Mouse (Mus musculus) MEL (cell line): Measurements from ENCODE around the gene Homer1. TPM values are rescaled to one million over a fixed set of nuclear protein-coding genes. Genes with fewer than 3 reads are reported as not detected.

Experiments
- DNase-seq: peaks from one replicate; pipeline ENCODE4 v3.0.0; 2011; ENCODE audit warnings: low read depth, low spot score
- H3K27ac ChIP-seq: 2 replicates; pipeline ENCODE4 v1.5.1; 2012; ENCODE audit warnings: low read depth, mild to moderate bottlenecking, control low read depth, low read length, moderate library complexity; ENCODE audit not compliant: control insufficient read depth
- H3K27me3 ChIP-seq, 2 experiments: fragments of 150-350 bp in 1 of 2; sonication (generic) in 1 of 2; 2 replicates each; pipeline ENCODE4 v1.6.1; 2012; ENCODE audit warnings: low read length in 2 of 2, mild to moderate bottlenecking in 2 of 2, improper control_type of control experiment in 1 of 2, moderate library complexity in 1 of 2; ENCODE audit not compliant: insufficient read depth in 2 of 2, control insufficient read depth in 1 of 2
- H3K36me3 ChIP-seq, 2 experiments: 2 replicates each; pipeline ENCODE4 v1.6.1; 2012 to 2014; ENCODE audit warnings: low read length in 2 of 2, improper control_type of control experiment in 1 of 2, inconsistent platforms in 1 of 2, mild to moderate bottlenecking in 1 of 2; ENCODE audit not compliant: insufficient read depth in 2 of 2, control insufficient read depth in 1 of 2
- H3K4me1 ChIP-seq, 2 experiments: fragments of 150-350 bp in 1 of 2; sonication (generic) in 1 of 2; 2 replicates each; pipeline ENCODE4 v1.6.1; 2012; ENCODE audit warnings: low read length in 2 of 2, improper control_type of control experiment in 1 of 2, mild to moderate bottlenecking in 1 of 2; ENCODE audit not compliant: insufficient read depth in 2 of 2, control insufficient read depth in 1 of 2
- H3K4me3 ChIP-seq, 2 experiments: fragments of 150-350 bp in 1 of 2; sonication (generic) in 1 of 2; 2 replicates each; pipeline ENCODE4 v1.5.1; 2012; ENCODE audit warnings: low read depth in 2 of 2, low read length in 2 of 2, mild to moderate bottlenecking in 2 of 2, moderate library complexity in 2 of 2, control low read depth in 1 of 2, improper control_type of control experiment in 1 of 2; ENCODE audit not compliant: control insufficient read depth in 1 of 2, insufficient read depth in 1 of 2
- H3K79me2 ChIP-seq: 2 replicates; pipeline ENCODE4 v1.6.1; 2012; ENCODE audit warnings: mild to moderate bottlenecking, low read length, moderate library complexity; ENCODE audit not compliant: control insufficient read depth, poor library complexity, insufficient read depth
- H3K9ac ChIP-seq: 2 replicates; pipeline ENCODE4 v1.6.1; 2012; ENCODE audit warnings: low read depth, mild to moderate bottlenecking, control low read depth, low read length, moderate library complexity; ENCODE audit not compliant: control insufficient read depth, poor library complexity, severe bottlenecking
- H3K9me3 ChIP-seq: fragments of 150-350 bp; sonication (generic); replicated peaks from 2 replicates; pipeline ENCODE4 v1.6.1; 2012; ENCODE audit warnings: mild to moderate bottlenecking, low read length, improper control_type of control experiment, moderate library complexity; ENCODE audit not compliant: insufficient read depth
- CTCF ChIP-seq, 3 experiments: IDR thresholded peaks in 2 of 3; conservative IDR thresholded peaks in 1 of 3; 2 replicates each; pipeline ENCODE4 v1.5.1; 2011 to 2012; ENCODE audit warnings: low read length in 3 of 3, low read depth in 2 of 3, mild to moderate bottlenecking in 2 of 3, improper control_type of control experiment in 1 of 3, inconsistent platforms in 1 of 3, mixed read lengths in 1 of 3, moderate library complexity in 1 of 3; ENCODE audit not compliant: control insufficient read depth in 1 of 3, insufficient read depth in 1 of 3, poor library complexity in 1 of 3, severe bottlenecking in 1 of 3
- E2F4 ChIP-seq: IDR thresholded peaks from 2 replicates; pipeline ENCODE4 v1.6.1; 2011; ENCODE audit warnings: low read depth, low read length, improper control_type of control experiment, borderline replicate concordance
- GATA1 ChIP-seq: IDR thresholded peaks from 2 replicates; pipeline ENCODE4 v1.6.1; 2011; ENCODE audit warnings: low read depth, low read length, improper control_type of control experiment
- MAFK ChIP-seq: IDR thresholded peaks from 2 replicates; pipeline ENCODE4 v1.6.1; 2011; ENCODE audit warnings: low read depth, mild to moderate bottlenecking, low read length, improper control_type of control experiment, borderline replicate concordance
- MEF2A ChIP-seq: IDR thresholded peaks from 2 replicates; pipeline ENCODE4 v1.6.1; 2014; ENCODE audit warnings: low read depth, mild to moderate bottlenecking, inconsistent platforms, low read length, improper control_type of control experiment; ENCODE audit not compliant: poor library complexity, insufficient replicate concordance, severe bottlenecking; ENCODE audit errors: extremely low read depth
- MXI1 ChIP-seq: IDR thresholded peaks from 2 replicates; pipeline ENCODE4 v1.6.1; 2011; ENCODE audit warnings: mild to moderate bottlenecking, low read depth, low read length, improper control_type of control experiment
- POLR2A ChIP-seq, 2 experiments: IDR thresholded peaks; 2 replicates each; pipeline ENCODE4 v1.6.1; 2011 to 2012; ENCODE audit warnings: low read length in 2 of 2, mild to moderate bottlenecking in 2 of 2, control low read depth in 1 of 2, improper control_type of control experiment in 1 of 2, low read depth in 1 of 2, moderate library complexity in 1 of 2; ENCODE audit not compliant: control insufficient read depth in 1 of 2, insufficient read depth in 1 of 2, poor library complexity in 1 of 2
- POLR2AphosphoS2 ChIP-seq: IDR thresholded peaks from 2 replicates; pipeline ENCODE4 v1.6.1; 2011; ENCODE audit warnings: low read length, improper control_type of control experiment
- RAD21 ChIP-seq: IDR thresholded peaks from 2 replicates; pipeline ENCODE4 v1.6.1; 2011; ENCODE audit warnings: mild to moderate bottlenecking, low read depth, low read length, improper control_type of control experiment
- SMC3 ChIP-seq: IDR thresholded peaks from 2 replicates; pipeline ENCODE4 v1.6.1; 2011; ENCODE audit warnings: low read depth, low read length, improper control_type of control experiment
- TCF12 ChIP-seq: IDR thresholded peaks from 2 replicates; pipeline ENCODE4 v1.6.1; 2014; ENCODE audit warnings: low read depth, mild to moderate bottlenecking, inconsistent platforms, low read length, improper control_type of control experiment, moderate library complexity
- UBTF ChIP-seq: IDR thresholded peaks from 2 replicates; pipeline ENCODE4 v1.6.1; 2012; ENCODE audit warnings: low read depth, mild to moderate bottlenecking, inconsistent platforms, low read length, improper control_type of control experiment, moderate library complexity, borderline replicate concordance; ENCODE audit not compliant: insufficient read depth
- USF2 ChIP-seq, 2 experiments: IDR thresholded peaks; 2 replicates each; pipeline ENCODE4 v1.6.1; 2011 to 2012; ENCODE audit warnings: improper control_type of control experiment in 2 of 2, low read length in 2 of 2, borderline replicate concordance in 1 of 2, inconsistent platforms in 1 of 2, low read depth in 1 of 2, mild to moderate bottlenecking in 1 of 2; ENCODE audit not compliant: insufficient read depth in 1 of 2
- ZC3H11A ChIP-seq: IDR thresholded peaks from 2 replicates; pipeline ENCODE4 v1.6.1; 2012; ENCODE audit warnings: low read depth, mild to moderate bottlenecking, inconsistent platforms, low read length, improper control_type of control experiment
- ZKSCAN1 ChIP-seq: IDR thresholded peaks from 2 replicates; pipeline ENCODE4 v1.6.1; 2012; ENCODE audit warnings: low read depth, mild to moderate bottlenecking, inconsistent platforms, low read length, improper control_type of control experiment, moderate library complexity
- ZNF384 ChIP-seq: IDR thresholded peaks from 2 replicates; pipeline ENCODE4 v1.6.1; 2012; ENCODE audit warnings: low read depth, mild to moderate bottlenecking, inconsistent platforms, low read length, improper control_type of control experiment
- polyA plus RNA-seq, 2 experiments: library from polyadenylated mRNA; stranded (reverse) in 1 of 2; unstranded in 1 of 2; fragments of >175 nt in 1 of 2; fragments of >200 nt in 1 of 2; gene quantifications; 2 replicates each; pipeline versions ENCODE4 v1.2.1 to v1.2.4; 2012; ENCODE audit warnings: low replicate concordance in 2 of 2, low read depth in 1 of 2; ENCODE audit not compliant: insufficient read length in 2 of 2, insufficient read depth in 1 of 2, missing spikeins in 1 of 2
- total RNA-seq: library from RNA; depleted of rRNA; stranded (reverse); fragments of 300-350 nt; gene quantifications from 2 replicates; pipeline ENCODE4 v1.2.3, GENCODE M21; 2012

Gene Homer1
- total and polyA plus RNA-seq, 3 experiments = 19.5 to 20.6 TPM; not detected in 1

- H3K4me3 ChIP-seq = no peak overlapping the region
- DNase-seq = no peak
- H3K27me3 ChIP-seq = no peaks in the 10 kb centered on the region
- TF ChIP-seq ZNF384 (no peak), UBTF (no peak), TCF12 (no peak), MEF2A (no peak), MAFK (no peak), MXI1 (no peak), SMC3 (no peak), GATA1 (no peak), POLR2A (IDR thresholded peaks at IDR 0.05; ENCODE audit: control insufficient read depth in 1 of 2, insufficient read depth in 1 of 2, low read depth in 1 of 2, low read length in 2 of 2, poor library complexity in 1 of 2) (no peak), ZKSCAN1 (no peak), E2F4 (no peak), POLR2AphosphoS2 (no peak)
- no peaks in the 10 kb centered on the region for H3K79me2 ChIP-seq
- no peak overlapping the region for H3K27ac ChIP-seq
- H3K36me3 ChIP-seq = peaks cover 0 to 8% of the 10 kb centered on the region in 2 experiments; a peak in 2 of 4 replicates
- H3K4me1 ChIP-seq = peaks cover 0 to 2% of the 10 kb centered on the region in 2 experiments; a peak in 1 of 4 replicates
- H3K9ac ChIP-seq = no peak overlapping the region
- no peaks in the 10 kb centered on the region for H3K9me3 ChIP-seq
These were observed 69.6 kb downstream of the Homer1 start for GRCm38 (mm10) chr13:93368812-93369584.

- H3K4me1 ChIP-seq = peaks cover 6 to 9% of the 10 kb centered on the region in 2 experiments
- DNase-seq = peak; percentile 45
- no peaks in the 10 kb centered on the region for H3K27me3 ChIP-seq
- peaks cover 0 to 22% of the 10 kb centered on the region in 2 experiments; a peak in 2 of 4 replicates for H3K36me3 ChIP-seq
- no peak overlapping the region for H3K9ac ChIP-seq
- no peaks in the 10 kb centered on the region for H3K9me3 ChIP-seq
- TF ChIP-seq CTCF (IDR thresholded peaks at IDR 0.05 in 2 of 3, conservative IDR thresholded peaks at IDR 0.05 in 1 of 3; ENCODE audit: control insufficient read depth in 1 of 3, insufficient read depth in 1 of 3, low read depth in 2 of 3, low read length in 3 of 3, poor library complexity in 1 of 3, severe bottlenecking in 1 of 3) = peak in 2 of 3 experiments; percentile 40 to 42; a peak in 4 of 6 replicates
- TF ChIP-seq SMC3 = peak; percentile 37
- peak; percentile 41 for TF ChIP-seq RAD21
- TF ChIP-seq USF2 (IDR thresholded peaks at IDR 0.05; ENCODE audit: borderline replicate concordance in 1 of 2, insufficient read depth in 1 of 2, low read depth in 1 of 2, low read length in 2 of 2) = no peak
- peak; percentile 17; the same call in 1 of the 2 replicates for TF ChIP-seq ZC3H11A
- no peak overlapping the region for H3K4me3 ChIP-seq
- H3K27ac ChIP-seq = no peak overlapping the region
- H3K79me2 ChIP-seq = no peaks in the 10 kb centered on the region
These were observed 75.0 kb downstream of the Homer1 start for GRCm38 (mm10) chr13:93374457-93374856.
